27 mouse cellular contexts compared by ENCODE assay signal in genomic region chr1:43864758-43865157, GRCm38 (mm10). TPM values are rescaled to one million over a fixed set of nuclear protein-coding genes. Genes with fewer than 3 reads are reported as not detected.
DNase-seq lines count a peak whose midpoint lies in the region; TF ChIP-seq lines count a peak whose summit lies in the region.
"Had no signal": no experiment of that assay in that cellular context is flagged by ENCODE, and none has a peak within 500 bp of the region (broad histone marks: within the 10 kb centered on the region; RNA-seq: fewer than 3 reads in every experiment).

No protein-coding gene starts in this region.

- no peak overlapping the region for H3K27ac ChIP-seq in kidney, adult 2 months (ENCODE audit: insufficient read depth, low read depth, low read length)
- H3K27ac ChIP-seq: embryonic facial prominence, embryonic 13.5 days; embryonic facial prominence, embryonic 15.5 days; forebrain, embryonic 10.5 days; forebrain, embryonic 12.5 days; forebrain, embryonic 15.5 days had no signal

- TF ChIP-seq CTCF in kidney, adult 2 months (conservative IDR thresholded peaks at IDR 0.05; ENCODE audit: insufficient read depth, insufficient read length, low read depth, low read length): no peak

- TF ChIP-seq POLR2A in kidney, adult 2 months (IDR thresholded peaks at IDR 0.05; ENCODE audit: low read depth, low read length): no peak

- H3K27me3 ChIP-seq in kidney, adult 2 months (replicated peaks; ENCODE audit: control insufficient read depth, insufficient read depth, low read length): no peaks in the 10 kb centered on the region
- H3K27me3 ChIP-seq: CH12.LX; embryonic facial prominence, embryonic 13.5 days; embryonic facial prominence, embryonic 15.5 days; forebrain, embryonic 12.5 days; forebrain, embryonic 15.5 days; Patski had no signal

- H3K4me3 ChIP-seq in kidney, adult 2 months (ENCODE audit: insufficient read depth, low read depth, low read length): no peak overlapping the region
- H3K4me3 ChIP-seq: embryonic facial prominence, embryonic 13.5 days; embryonic facial prominence, embryonic 15.5 days; erythroblast, embryonic 14.5 days; forebrain, embryonic 10.5 days; forebrain, embryonic 12.5 days; forebrain, embryonic 15.5 days had no signal

- DNase-seq in kidney, adult 2 months: peak; percentile 57
- no peak for DNase-seq in kidney, postnatal 4 days
- peak; percentile 12 for DNase-seq in kidney, postnatal 14 days
- DNase-seq in kidney, postnatal 10 days: no peak
- peak; percentile 20 to 23 for DNase-seq in kidney, postnatal 36 days
- DNase-seq in kidney, adult 11 months: no peak
- DNase-seq: adrenal gland, adult 8-10 months; adrenal gland, postnatal 14 days; adrenal gland, postnatal 36 days; B cell, adult 2 months; cerebellum, adult 11 months; cerebellum, adult 18-20 months; cerebellum, adult 8-10 months; cerebellum, adult 9-11 months; cerebellum, postnatal 14 days; cerebellum, postnatal 36 days; embryo, embryonic 11 days; forebrain, postnatal 0 days had no signal

- H3K4me1 ChIP-seq in kidney, adult 2 months (ENCODE audit: control insufficient read depth, insufficient read depth, low read length): no peaks in the 10 kb centered on the region; the same call in 1 of the 2 replicates
- H3K4me1 ChIP-seq: embryonic facial prominence, embryonic 13.5 days; embryonic facial prominence, embryonic 15.5 days; forebrain, embryonic 10.5 days; forebrain, embryonic 12.5 days; forebrain, embryonic 15.5 days had no signal

- H3K36me3 ChIP-seq in kidney, adult 2 months (ENCODE audit: control insufficient read depth, insufficient read depth, low read length): no peaks in the 10 kb centered on the region
- H3K36me3 ChIP-seq: embryonic facial prominence, embryonic 13.5 days; embryonic facial prominence, embryonic 15.5 days; forebrain, embryonic 10.5 days; forebrain, embryonic 12.5 days; forebrain, embryonic 15.5 days; G1E had no signal

RNA-seq across cellular contexts. Expression of gene Uxs1, which starts 37.2 kb away (rescaled TPM):
- 25.0 and 26.9 TPM in 2 replicates for polyA plus RNA-seq in kidney, adult 2 months (2012; rRNA removed)

Comparison
In these comparisons a context has a peak if more than half of its experiments do, and no peak if none do; other contexts are left out.
1. DNase-seq: peak in kidney, adult 2 months (single experiment), kidney, postnatal 14 days (single experiment) and kidney, postnatal 36 days (2 of 2); none in kidney, postnatal 4 days (0 of 2), kidney, postnatal 10 days (single experiment) and kidney, adult 11 months (single experiment).